Mouse (Mus musculus) embryonic fibroblast, embryonic 13.5 days (primary cell): ENCODE results near the gene Carnmt1.

Experiments
- CTCF ChIP-seq: IDR thresholded peaks from 2 replicates; pipeline ENCODE4 v1.5.1; 2011; ENCODE audit warnings: mild to moderate bottlenecking, control low read depth, low read length, moderate library complexity, borderline replicate concordance; ENCODE audit not compliant: insufficient read depth
- POLR2A ChIP-seq: IDR thresholded peaks from 2 replicates; pipeline ENCODE4 v1.6.1; 2011; ENCODE audit warnings: low read depth, mild to moderate bottlenecking, control low read depth, low read length, moderate library complexity

- TF ChIP-seq CTCF (no peak), POLR2A (no peak)
Observed at GRCm38 (mm10) chr19:18649955-18650354, 20.6 kb upstream of the Carnmt1 start.
